Mouse (Mus musculus) limb, embryonic 10.5 days (tissue): Measurements from ENCODE around the gene Kat14. TPM values are rescaled to one million over a fixed set of nuclear protein-coding genes. Genes with fewer than 3 reads are reported as not detected.
A peak's percentile ranks its signal among the peaks of the same experiment; 100 is the strongest.

Experiments
- DNase-seq: peaks from one replicate; pipeline ENCODE4 v3.0.0-alpha.2; 2017; ENCODE audit warnings: low spot score
- H3K27ac ChIP-seq: fragments of 300-500 bp; sonication (generic); 2 replicates; pipeline ENCODE4 v1.5.1; 2016; ENCODE audit warnings: mild to moderate bottlenecking
- H3K27me3 ChIP-seq: fragments of 300-500 bp; sonication (generic); 2 replicates; pipeline ENCODE4 v1.6.1; 2016; ENCODE audit warnings: low read depth, mild to moderate bottlenecking; ENCODE audit not compliant: poor library complexity, severe bottlenecking
- H3K36me3 ChIP-seq: fragments of 300-500 bp; sonication (generic); 2 replicates; pipeline ENCODE4 v1.6.1; 2016; ENCODE audit warnings: mild to moderate bottlenecking, moderate library complexity
- H3K4me1 ChIP-seq: fragments of 300-500 bp; sonication (generic); 2 replicates; pipeline ENCODE4 v1.6.1; 2016
- H3K4me3 ChIP-seq: fragments of 300-500 bp; sonication (generic); 2 replicates; pipeline ENCODE4 v1.5.1; 2016; ENCODE audit warnings: mild to moderate bottlenecking, moderate library complexity
- H3K9me3 ChIP-seq: fragments of 300-500 bp; sonication (generic); replicated peaks from 2 replicates; pipeline ENCODE4 v1.6.1; 2016; ENCODE audit warnings: mild to moderate bottlenecking
- WGBS: fragments of 180-500 bp; shearing (Covaris S2); methylation state at CpG from one replicate; pipeline ENCODE4 v1.1.7; 2016; 5-methylcytosine and 5-hydroxymethylcytosine counted together
- polyA plus RNA-seq: library from polyadenylated mRNA; unstranded; fragments of >200 nt; fragmentation: Nextera tagmentation; extraction: Ambion mirVana; gene quantifications from 2 replicates; pipeline ENCODE4 v1.2.1, GENCODE M21; 2016

Kat14 gene
- polyA plus RNA-seq, 1 experiment from 2014 or later = 71.3 TPM

DNA sequence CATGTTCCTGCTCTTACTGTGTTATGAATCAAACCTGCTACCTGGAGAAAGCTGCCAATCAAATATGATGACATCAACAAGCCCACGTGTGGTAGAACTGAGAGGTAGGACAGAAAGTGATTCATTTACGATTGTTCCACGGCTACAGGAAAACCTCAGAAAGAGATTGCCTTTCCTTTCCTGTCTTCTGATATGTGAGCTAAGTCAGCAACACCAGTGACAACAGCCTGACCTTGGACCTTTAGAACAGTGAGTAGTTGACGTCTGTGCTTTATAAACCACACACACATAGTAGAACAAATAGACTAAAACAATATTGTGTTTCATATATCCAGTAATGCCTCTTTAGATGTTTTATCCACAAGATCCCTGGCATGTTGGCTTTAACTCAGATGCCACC is 25.6 kb upstream of the Kat14 start:
- H3K36me3 ChIP-seq = no peaks in the 10 kb centered on the region
- no peaks in the 10 kb centered on the region for H3K27me3 ChIP-seq
- 85% methylated on average over 4 of the region's 4 CpGs for WGBS
- DNase-seq = no peak
- no peaks in the 10 kb centered on the region for H3K9me3 ChIP-seq
- H3K4me3 ChIP-seq = no peak overlapping the region
- H3K4me1 ChIP-seq = no peaks in the 10 kb centered on the region
- H3K27ac ChIP-seq = no peak overlapping the region

DNA sequence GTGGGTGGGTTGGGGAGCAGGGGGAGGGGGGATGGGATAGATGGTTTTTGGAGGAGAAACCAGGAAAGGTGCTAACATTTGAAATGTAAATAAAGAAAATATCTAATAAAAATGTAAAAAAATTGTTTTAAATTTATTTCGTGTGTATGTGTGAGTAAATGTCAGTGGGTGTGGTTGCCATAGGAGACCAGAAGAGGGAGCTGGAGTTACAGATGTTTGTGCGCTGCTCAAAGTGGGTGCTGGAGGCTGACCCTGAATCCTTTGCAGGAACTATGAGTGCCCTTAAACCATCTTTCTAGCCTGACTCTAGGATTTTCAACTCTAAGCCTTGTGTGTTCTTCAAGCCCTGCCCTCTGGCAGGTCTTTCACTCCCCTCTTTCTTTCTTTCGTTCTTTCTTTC is 20.3 kb upstream of the Kat14 start:
- no peaks in the 10 kb centered on the region for H3K36me3 ChIP-seq
- DNase-seq = no peak

DNA sequence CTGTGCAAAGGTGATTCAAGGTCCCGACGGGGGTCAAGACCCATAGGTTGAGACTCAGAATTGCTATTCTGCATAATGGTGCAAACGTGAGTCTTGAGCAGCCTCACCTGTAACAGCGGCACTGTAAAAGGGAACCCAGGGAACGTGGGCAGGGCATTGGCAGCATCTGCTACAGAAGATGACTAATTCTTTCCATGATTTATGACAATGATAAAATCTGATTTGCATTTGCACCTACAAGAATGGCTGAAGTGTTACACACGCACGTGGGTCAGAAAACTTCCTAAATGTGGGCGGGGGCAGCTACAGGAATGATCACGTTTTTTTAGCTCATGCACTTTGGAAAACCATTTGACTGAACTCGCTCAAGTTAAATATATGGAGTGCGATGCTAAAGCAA is 15.9 kb upstream of the Kat14 start:
- H3K4me1 ChIP-seq = no peaks in the 10 kb centered on the region
- 85% methylated on average over 11 of the region's 11 CpGs for WGBS
- no peak for DNase-seq
- no peaks in the 10 kb centered on the region for H3K9me3 ChIP-seq
- H3K36me3 ChIP-seq = no peaks in the 10 kb centered on the region
- H3K4me3 ChIP-seq = no peak overlapping the region
- H3K27me3 ChIP-seq = no peaks in the 10 kb centered on the region
- no peak overlapping the region for H3K27ac ChIP-seq

More for the DNA sequence above, 20.3 kb upstream of the Kat14 start:
- Histone ChIP-seq H3K9me3 (no peaks in the 10 kb centered on the region), H3K27ac (no peak overlapping the region), H3K4me3 (no peak overlapping the region), H3K4me1 (no peaks in the 10 kb centered on the region), H3K27me3 (no peaks in the 10 kb centered on the region)
- 67% methylated on average over 3 of the region's 3 CpGs for WGBS

DNA sequence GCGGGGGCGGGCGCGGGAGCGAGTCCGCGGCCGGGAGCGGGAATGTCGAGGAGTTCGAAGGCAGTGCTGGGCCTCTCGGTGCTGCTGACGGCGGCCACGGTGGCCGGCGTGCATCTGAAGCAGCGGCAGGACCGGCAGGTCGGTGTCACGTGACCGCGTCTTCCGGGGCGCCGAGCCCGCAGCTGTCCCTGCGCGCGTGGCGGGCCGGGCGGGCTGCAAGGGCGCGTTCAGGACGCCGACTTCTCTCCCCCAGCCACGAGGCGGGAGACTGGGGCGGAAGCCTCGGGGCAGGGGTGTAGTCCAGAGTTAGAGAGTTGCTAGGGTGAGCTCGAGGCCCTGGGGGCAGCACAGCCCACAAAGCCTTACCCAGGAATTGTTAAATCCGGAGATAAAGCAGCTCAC is 238 bp downstream of the Kat14 start:
- Histone ChIP-seq H3K27me3 (no peaks in the 10 kb centered on the region), H3K4me1 (peaks cover 16% of the 10 kb centered on the region), H3K4me3 (peak overlapping the region; percentile 81), H3K36me3 (peaks cover 21% of the 10 kb centered on the region), H3K27ac (peak overlapping the region; percentile 98), H3K9me3 (no peaks in the 10 kb centered on the region)
- WGBS = under 1% methylated on average over 43 of the region's 43 CpGs
- no peak for DNase-seq

DNA sequence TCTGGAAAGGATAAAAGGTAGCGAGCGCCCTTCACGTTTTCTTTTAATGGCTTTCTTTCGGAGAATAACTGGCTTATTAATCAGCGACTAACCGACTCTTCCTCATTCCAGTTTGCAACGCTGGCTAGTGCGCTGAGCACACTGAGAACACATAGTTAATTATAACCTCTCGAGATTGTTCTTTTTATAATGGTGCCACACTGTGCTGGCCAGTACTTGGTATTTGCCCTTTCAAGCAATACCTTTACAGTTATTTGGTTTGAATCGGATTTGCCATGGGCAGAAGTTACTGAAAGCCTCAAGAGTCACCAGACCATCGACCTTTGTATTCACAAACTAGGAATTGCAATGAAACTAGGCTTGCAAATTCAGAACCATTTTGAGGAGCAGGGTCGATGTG is 728 bp downstream of the Kat14 start:
- H3K36me3 ChIP-seq = peaks cover 26% of the 10 kb centered on the region
- WGBS = 4% methylated on average over 12 of the region's 12 CpGs
- no peaks in the 10 kb centered on the region for H3K27me3 ChIP-seq
- H3K4me1 ChIP-seq = peaks cover 16% of the 10 kb centered on the region
- peak overlapping the region; percentile 81 for H3K4me3 ChIP-seq
- DNase-seq = no peak
- H3K9me3 ChIP-seq = no peaks in the 10 kb centered on the region
- H3K27ac ChIP-seq = peak overlapping the region; percentile 98

DNA sequence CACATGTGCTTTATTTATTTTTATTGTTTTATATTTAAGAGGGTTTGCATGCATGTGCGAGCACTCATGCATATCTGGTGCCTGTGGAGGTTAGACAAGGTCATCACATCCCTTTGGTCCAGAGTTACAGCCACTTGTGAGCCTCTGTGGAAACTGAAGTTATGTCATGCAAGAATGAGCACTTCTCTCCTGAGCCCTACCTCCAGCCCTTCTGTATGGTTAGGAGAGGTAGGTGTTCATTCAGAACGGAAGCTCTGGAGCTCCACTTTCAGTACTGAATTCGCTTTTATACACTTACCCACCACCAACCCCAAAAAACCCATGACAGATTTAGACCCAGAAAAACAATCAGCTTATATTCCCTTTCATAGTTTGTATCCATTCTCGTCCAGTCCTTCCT is 2.8 kb downstream of the Kat14 start:
- WGBS = 88% methylated on average over 4 of the region's 4 CpGs
- Histone ChIP-seq H3K9me3 (no peaks in the 10 kb centered on the region), H3K27me3 (no peaks in the 10 kb centered on the region), H3K27ac (no peak overlapping the region), H3K4me3 (no peak overlapping the region), H3K36me3 (peaks cover 46% of the 10 kb centered on the region), H3K4me1 (peaks cover 16% of the 10 kb centered on the region)
- DNase-seq = no peak

DNA sequence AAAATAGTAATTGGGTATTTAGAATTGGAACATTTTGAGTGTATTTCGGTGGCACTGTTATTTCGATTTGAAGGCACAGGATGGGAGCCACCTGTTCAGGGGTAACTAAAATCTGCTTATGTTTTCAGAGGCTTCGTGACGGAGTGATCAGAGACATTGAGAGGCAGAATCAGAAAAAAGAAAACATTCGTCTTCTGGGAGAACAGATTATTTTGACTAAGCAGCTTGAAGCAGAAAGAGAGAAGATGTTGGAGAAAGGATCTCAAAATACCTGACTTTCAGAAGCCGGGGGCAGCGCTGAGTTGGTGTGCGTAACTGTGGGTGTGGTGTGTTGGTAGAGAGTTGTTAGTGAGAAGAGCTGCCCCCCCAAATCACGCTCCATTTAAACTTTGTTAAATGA is 4.3 kb downstream of the Kat14 start:
- no peaks in the 10 kb centered on the region for H3K9me3 ChIP-seq
- no peaks in the 10 kb centered on the region for H3K27me3 ChIP-seq
- H3K4me1 ChIP-seq = peaks cover 16% of the 10 kb centered on the region
- 95% methylated on average over 9 of the region's 9 CpGs for WGBS
- H3K27ac ChIP-seq = no peak overlapping the region
- H3K4me3 ChIP-seq = no peak overlapping the region
- DNase-seq = no peak
- peaks cover 61% of the 10 kb centered on the region for H3K36me3 ChIP-seq

DNA sequence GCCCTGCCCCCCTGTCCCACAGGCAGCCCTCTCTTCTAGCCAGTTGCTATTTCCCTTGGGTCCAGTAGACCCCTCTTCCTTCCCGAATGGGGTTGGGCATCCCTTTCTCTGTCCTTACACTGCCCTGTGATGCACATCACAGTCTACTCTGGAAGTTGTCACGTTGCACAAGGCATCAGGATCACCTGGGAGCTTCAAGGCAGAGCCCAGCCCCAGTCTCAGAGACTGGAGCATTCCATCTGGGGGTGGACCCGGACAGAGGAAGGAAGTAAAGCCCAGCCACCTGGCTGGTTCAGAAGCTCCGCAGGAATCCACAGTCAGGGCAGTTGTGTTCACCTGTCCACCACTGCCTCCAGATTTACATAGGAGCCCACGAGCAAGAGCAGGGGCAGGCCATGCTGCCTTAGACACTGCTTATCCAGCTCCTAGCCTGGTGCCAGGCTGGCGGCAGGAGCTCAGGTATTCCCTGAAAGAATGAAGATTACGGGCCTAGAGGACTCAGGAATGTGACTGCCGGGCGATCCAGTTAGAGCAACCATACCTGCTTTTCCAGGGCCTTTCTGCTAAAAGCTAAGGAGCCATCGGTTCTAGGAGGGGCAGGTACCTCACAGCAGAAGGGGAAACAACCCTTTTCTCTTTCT is 6.4 kb downstream of the Kat14 start:
- 86% methylated on average over 10 of the region's 10 CpGs for WGBS
- no peaks in the 10 kb centered on the region for H3K27me3 ChIP-seq
- H3K36me3 ChIP-seq = peaks cover 83% of the 10 kb centered on the region
- peaks cover 7% of the 10 kb centered on the region for H3K4me1 ChIP-seq
- no peak overlapping the region for H3K4me3 ChIP-seq
- H3K9me3 ChIP-seq = no peaks in the 10 kb centered on the region
- DNase-seq = no peak
- no peak overlapping the region for H3K27ac ChIP-seq

DNA sequence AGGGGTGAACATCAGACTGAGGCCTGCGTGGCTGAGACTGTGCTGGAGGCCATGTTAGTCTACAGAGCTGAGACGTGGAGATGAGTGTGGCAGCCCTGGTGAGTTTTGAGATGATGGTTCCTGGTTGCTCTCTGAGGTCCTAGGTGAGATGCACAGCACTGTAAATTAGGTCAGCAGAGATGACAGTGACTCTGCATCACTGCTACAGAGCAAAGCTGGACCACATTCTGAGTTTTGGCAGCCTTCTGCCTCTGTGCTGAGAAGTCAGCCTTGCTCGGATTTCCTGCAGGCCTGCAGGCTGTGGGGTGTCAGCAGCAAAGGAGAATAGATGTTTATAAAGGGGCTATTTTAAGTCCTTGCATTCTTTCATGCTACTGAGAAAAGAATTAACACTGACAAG is 12.5 kb downstream of the Kat14 start:
- Histone ChIP-seq H3K27ac (no peak overlapping the region), H3K4me3 (no peak overlapping the region), H3K9me3 (no peaks in the 10 kb centered on the region), H3K36me3 (peaks cover 99% of the 10 kb centered on the region), H3K4me1 (no peaks in the 10 kb centered on the region), H3K27me3 (no peaks in the 10 kb centered on the region)
- DNase-seq = no peak
- 92% methylated on average over 3 of the region's 3 CpGs for WGBS

DNA sequence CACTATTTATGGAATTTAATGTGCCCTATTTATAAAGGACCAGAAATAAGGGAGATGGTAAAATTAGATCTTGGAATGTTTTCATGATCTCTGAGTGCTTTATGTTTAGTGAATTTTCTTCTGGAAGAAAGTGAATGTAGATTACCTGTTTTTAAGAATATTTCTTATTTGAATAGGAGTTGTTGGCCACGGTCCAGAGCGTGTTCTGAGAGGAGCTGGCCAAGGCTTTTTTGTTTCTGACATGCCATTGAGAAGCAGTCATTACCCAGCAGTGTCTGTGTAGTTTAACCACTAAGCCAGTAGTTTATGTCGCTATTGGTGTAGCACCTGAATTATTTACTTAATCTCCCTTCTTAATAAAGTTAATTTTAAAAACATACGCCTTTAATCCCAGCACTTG is 13.0 kb downstream of the Kat14 start:
- no peak for DNase-seq
- H3K4me3 ChIP-seq = no peak overlapping the region
- WGBS = 95% methylated on average over 4 of the region's 4 CpGs
- no peaks in the 10 kb centered on the region for H3K27me3 ChIP-seq
- no peaks in the 10 kb centered on the region for H3K4me1 ChIP-seq
- no peak overlapping the region for H3K27ac ChIP-seq
- H3K9me3 ChIP-seq = no peaks in the 10 kb centered on the region
- H3K36me3 ChIP-seq = peaks cover 99% of the 10 kb centered on the region

DNA sequence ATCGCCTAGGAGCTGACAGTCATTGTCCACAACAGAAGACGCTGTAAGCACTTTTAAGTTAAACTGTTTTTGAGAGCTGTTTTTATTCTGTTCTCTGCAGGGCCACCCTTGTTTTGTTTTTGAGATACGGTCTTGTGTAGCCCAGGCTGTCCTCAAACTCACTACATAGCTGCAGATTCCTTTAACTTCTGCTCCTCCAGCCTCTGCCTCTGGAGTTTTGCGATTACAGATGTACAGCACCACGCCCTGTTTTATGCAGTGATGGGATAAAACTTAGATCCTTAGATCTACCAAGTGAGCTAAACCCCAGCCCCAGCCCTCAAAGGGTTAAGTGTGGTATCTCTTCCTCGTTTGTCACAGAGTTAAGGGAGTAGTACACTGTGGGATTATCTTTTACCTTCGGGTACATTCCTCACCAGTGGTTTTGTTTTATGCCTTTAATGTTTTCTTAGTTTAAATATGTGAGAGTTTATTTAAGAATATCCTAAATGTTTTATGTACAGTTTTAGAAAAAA is 13.9 kb downstream of the Kat14 start:
- Histone ChIP-seq H3K4me1 (no peaks in the 10 kb centered on the region), H3K4me3 (no peak overlapping the region), H3K36me3 (peaks cover 97% of the 10 kb centered on the region), H3K27ac (no peak overlapping the region), H3K9me3 (no peaks in the 10 kb centered on the region), H3K27me3 (no peaks in the 10 kb centered on the region)
- DNase-seq = no peak
- WGBS = 85% methylated on average over 7 of the region's 7 CpGs

DNA sequence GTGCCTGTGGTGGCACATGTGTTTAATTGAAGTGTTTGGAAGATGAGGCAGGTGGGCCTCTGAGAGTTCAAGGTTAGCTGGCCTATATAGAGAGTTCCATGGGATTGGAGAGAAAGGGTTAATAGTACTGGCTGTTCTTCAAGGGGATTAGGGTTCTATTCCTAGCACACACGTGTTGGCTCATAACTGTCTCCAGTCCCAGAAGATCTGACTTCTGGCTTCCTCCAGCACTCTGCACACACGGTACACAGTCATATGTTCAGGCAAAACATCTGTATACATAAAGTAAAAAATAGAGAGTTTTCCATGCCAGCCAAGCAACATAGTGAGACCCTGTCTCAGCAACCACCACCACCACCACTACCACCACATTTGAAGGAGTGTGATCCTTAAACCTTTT is 17.5 kb downstream of the Kat14 start:
- no peaks in the 10 kb centered on the region for H3K27me3 ChIP-seq
- no peak overlapping the region for H3K27ac ChIP-seq
- WGBS = 76% methylated on average over 2 of the region's 2 CpGs
- DNase-seq = no peak
- peaks cover 96% of the 10 kb centered on the region for H3K36me3 ChIP-seq
- no peaks in the 10 kb centered on the region for H3K4me1 ChIP-seq
- no peaks in the 10 kb centered on the region for H3K9me3 ChIP-seq
- H3K4me3 ChIP-seq = no peak overlapping the region

DNA sequence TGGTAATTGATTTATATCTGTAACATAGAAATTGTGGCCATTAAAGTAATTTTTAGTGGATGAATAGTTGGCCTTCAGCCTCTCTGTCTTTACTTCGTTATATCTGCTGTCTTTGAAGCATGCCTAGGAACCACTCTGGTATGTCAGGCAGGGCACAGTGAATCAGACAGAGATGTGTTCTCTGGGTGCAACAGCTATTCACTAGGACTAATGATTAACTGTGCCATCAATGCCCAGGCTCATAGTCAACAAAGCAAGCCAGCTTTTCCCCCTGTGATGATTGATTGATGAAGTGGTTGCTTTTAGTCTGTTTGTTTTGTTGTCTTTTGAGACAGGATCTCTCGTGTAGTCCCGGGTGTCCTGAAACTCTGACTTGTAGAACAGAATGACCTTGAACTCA is 19.6 kb downstream of the Kat14 start:
- no peaks in the 10 kb centered on the region for H3K4me1 ChIP-seq
- DNase-seq = no peak
- no peak overlapping the region for H3K27ac ChIP-seq
- H3K9me3 ChIP-seq = no peaks in the 10 kb centered on the region
- peaks cover 95% of the 10 kb centered on the region for H3K36me3 ChIP-seq
- WGBS = 88% methylated on average over 3 of the region's 3 CpGs
- H3K27me3 ChIP-seq = no peaks in the 10 kb centered on the region
- no peak overlapping the region for H3K4me3 ChIP-seq

DNA sequence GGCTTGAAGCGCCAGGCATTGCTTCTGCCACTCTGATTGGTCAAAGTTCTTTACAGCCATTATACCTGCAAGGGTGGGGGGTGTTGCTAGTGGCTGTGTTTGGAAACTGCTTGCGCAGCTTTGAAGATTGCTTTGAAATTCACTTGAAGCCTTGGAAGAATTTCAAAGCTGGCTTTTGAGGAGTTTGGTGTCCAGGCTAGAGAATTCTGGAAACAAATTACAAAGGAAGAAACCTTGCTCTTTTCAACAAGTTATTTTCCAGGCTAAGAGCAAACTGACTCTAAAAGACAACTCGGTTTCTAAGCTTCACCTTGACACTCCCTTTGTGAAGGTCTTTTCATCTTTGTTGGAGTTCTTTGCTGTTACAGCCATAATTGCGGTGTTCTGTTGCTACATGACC is 30.7 kb downstream of the Kat14 start:
- 87% methylated on average over 4 of the region's 4 CpGs for WGBS
- no peak for DNase-seq
- Histone ChIP-seq H3K4me3 (no peak overlapping the region), H3K27me3 (no peaks in the 10 kb centered on the region), H3K4me1 (no peaks in the 10 kb centered on the region), H3K27ac (no peak overlapping the region), H3K36me3 (peaks cover 99% of the 10 kb centered on the region), H3K9me3 (no peaks in the 10 kb centered on the region)
